Mouse (Mus musculus): ENCODE data around the gene Bach1.
"Not testable (repeated sequence)": the region's sequence is repeated elsewhere in the genome, so short reads cannot be mapped to it uniquely, and the experiment has no call there.

Bach1 gene

GRCm38 (mm10) chr16:87680912-87681634 lies 17.7 kb upstream of the Bach1 start:
- in situ Hi-C loops (cut with MboI, MseI): no loop called here

DNA sequence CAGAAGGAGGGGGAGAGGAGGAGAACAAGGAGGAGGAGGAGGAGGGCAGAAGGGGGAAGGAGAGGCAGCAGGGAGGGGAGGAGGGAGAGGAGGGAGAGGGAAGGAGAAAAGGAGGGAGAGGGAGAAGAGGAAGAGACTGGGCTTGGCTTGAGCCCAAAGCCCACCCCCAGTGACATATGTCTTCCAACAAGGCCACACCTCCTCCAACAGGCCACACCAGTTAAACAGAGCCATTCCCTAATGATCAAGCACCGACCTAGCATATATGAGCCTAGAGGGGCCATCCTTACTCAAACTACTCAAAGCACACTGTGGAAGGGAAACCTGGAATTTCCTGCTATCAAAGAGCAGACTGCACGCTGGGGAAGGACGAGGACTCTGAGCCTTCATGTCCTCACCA lies 16.9 kb upstream of the Bach1 start:
- in situ Hi-C loops (cut with MboI, MseI): no loop called here

DNA sequence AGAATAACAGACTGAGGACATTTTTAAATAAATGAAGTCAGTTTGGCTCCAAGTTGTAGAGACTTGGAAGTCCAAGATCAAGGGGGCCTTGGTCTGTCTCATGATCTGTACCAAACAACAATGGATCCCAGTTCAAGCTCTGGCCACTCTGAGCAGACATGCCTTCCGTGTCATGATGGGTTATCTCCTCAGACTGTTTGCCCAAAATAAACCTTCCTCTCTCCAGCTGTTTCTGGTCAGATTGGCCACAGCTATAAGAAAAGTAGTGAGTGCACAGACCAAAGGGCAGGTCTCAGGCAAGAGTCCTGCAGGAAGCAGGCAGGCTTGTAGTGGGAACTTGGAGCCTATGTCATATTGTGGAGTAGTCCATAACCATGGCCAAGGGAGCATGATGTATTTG lies 12.3 kb upstream of the Bach1 start:
- in situ Hi-C loops (cut with MboI, MseI): no loop called here

GRCm38 (mm10) chr16:87687346-87687745 lies 11.4 kb upstream of the Bach1 start:
- in situ Hi-C loops (cut with MboI, MseI): no loop called here

DNA sequence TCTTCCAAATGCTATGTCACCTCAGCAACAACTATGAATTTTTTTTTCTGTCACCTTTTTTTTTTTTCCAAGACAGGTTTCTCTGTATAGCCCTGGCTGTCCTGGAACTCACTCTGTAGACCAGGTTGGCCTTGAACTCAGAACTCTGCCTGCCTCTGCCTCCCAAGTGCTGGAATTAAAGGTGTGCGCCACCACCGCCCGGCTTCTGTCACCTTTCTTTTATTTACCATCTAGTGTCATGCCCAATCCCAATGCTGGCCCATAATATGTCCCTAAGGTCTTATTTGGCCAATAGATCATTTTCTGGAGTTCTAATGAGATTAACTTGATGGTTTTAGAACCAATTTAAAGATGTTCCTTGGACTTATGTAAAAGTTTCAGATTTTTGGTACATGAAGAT lies 10.4 kb upstream of the Bach1 start:
- in situ Hi-C loops (cut with MboI, MseI): not testable (repeated sequence)

GRCm38 (mm10) chr16:87688823-87689222 lies 9.9 kb upstream of the Bach1 start:
- in situ Hi-C loops (cut with MboI, MseI): not testable (repeated sequence)

DNA sequence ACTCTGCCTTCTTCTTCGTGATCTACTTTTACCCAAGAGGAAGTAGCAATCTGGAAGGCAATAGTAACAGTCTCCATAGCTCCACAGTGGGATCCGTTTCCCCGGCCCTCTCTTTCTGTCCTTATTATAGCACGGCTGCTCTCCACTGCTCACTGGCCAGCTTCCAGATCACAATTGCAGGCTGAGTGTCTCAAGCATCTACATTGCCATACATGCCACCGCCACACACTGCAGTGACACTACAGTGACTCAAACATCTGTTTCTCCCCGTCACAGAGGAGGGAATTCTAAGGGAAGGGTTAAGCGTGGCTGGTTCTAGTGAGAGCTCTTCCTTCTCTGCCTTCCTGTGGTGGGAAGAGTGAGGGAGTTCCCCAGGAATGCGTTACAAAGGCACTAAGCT lies 9.5 kb upstream of the Bach1 start:
- in situ Hi-C loops (cut with MboI, MseI): no loop called here

DNA sequence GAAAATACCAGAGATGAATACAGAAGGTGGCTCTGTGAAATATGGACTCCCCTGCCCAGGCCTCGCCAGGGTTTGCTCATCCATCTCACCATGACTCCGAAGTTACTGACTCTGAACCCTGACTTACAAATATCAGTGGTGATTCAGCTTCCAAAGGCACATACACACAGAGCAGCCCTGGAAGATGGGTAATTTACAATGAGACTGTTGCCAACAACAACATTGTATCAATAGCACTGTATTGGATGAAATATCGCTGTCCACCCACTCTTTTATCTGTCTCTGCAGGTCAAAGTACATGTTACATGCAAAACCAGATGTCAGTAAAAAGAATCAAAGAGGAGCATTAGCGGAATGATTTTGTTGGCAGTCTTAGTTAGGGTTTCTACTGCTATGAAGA lies 8.2 kb upstream of the Bach1 start:
- in situ Hi-C loops (cut with MboI, MseI): no loop called here

- in situ Hi-C loops (cut with MboI, MseI): no loop called here
Measured at GRCm38 (mm10) chr16:87691102-87691501, 7.6 kb upstream of the Bach1 start.

- in situ Hi-C loops (cut with MboI, MseI): no loop called here
Measured at GRCm38 (mm10) chr16:87692591-87692990, 6.2 kb upstream of the Bach1 start.

- in situ Hi-C loops (cut with MboI, MseI): loop anchor here (5.0 kb wide), 1 partner anchor 36 kb away; no protein-coding TSS in a partner anchor
Measured at GRCm38 (mm10) chr16:87697707-87698365, 909 bp upstream of the Bach1 start.

GRCm38 (mm10) chr16:87699306-87699692 lies 554 bp downstream of the Bach1 start:
- in situ Hi-C loops (cut with MboI, MseI): loop anchor here (5.0 kb wide), 1 partner anchor 37 kb away; no protein-coding TSS in a partner anchor

DNA sequence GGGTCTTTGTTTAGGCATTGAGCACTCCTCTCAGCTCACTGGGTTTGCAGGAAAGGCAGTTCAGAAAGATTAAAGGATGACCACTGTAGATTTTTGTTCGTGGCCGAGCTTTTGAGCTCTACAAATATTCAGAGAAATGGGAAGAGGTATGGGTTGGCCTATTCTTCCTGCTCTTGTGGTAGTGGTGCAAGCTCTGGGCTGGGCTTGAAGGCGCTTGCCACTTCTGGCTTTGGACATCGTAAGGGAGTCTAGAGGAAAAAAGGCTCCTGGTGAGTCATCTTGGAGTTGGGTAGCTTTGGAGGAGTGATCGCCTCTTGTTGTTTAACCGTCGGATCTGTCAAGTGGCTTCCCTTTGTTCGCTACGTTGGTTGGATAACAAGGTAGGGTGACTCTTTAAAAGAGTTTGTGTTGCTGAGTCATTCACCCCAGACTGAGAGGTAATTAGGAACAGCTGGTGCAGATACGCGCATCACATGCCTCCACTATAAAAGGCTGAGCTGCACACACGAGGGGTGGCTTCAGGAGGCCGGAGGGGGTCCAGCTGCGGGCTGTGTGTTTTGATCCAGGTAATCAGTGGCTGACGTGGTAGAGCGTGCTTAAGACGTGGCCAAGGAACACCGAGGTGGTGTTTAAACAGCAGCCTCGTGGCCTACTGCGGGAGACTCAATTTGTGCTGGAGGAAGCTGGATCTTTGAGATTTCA lies 1.1 kb downstream of the Bach1 start:
- in situ Hi-C loops (cut with MboI, MseI): loop anchor here (5.0 kb wide), 1 partner anchor 38 kb away; no protein-coding TSS in a partner anchor

DNA sequence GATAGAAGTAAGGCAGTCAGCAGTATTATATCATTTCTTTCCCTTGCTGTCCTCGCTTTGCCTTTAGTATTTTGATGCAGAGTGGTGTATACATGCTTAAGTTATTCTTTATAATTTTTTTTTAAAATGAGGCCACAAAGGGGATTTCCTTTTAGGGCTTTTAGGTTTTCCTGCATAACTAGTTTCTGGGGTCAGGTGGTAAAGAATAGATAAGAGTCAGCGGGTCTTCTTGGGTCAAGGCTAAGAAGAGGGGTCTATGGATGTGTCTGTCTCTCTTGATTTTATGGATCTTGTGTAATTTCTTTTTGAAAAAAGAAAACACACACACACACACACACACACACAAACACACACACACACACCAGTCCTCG lies 1.6 kb downstream of the Bach1 start:
- in situ Hi-C loops (cut with MboI, MseI): no loop called here

- in situ Hi-C loops (cut with MboI, MseI): no loop called here
Measured at GRCm38 (mm10) chr16:87701891-87702290, 3.1 kb downstream of the Bach1 start.

GRCm38 (mm10) chr16:87702881-87703280 lies 4.1 kb downstream of the Bach1 start:
- in situ Hi-C loops (cut with MboI, MseI): no loop called here

DNA sequence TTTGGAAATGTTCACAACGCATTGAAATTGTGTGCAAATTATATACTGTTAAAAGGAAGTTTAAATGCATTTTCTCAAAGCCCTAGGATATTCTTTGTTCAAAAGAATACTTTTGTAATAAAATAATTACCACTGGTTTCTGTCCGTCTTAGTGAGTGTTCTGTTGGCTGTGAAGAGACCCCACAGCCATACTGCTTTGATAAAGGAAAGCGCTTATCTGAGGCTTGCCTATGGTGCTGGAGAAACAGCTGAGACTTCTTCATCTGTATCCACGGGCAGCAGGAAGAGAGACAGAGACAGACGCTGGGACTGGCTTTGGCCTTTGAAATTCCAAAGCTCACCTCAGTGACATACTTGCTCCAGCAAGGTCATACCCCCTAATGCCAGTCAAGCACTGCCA lies 5.5 kb downstream of the Bach1 start:
- in situ Hi-C loops (cut with MboI, MseI): no loop called here

- in situ Hi-C loops (cut with MboI, MseI): no loop called here
Measured at GRCm38 (mm10) chr16:87705892-87706589, 7.3 kb downstream of the Bach1 start.

- in situ Hi-C loops (cut with MboI, MseI): no loop called here
Measured at GRCm38 (mm10) chr16:87707335-87707734, 8.6 kb downstream of the Bach1 start.

- in situ Hi-C loops (cut with MboI, MseI): no loop called here
Measured at GRCm38 (mm10) chr16:87708570-87708969, 9.8 kb downstream of the Bach1 start.

DNA sequence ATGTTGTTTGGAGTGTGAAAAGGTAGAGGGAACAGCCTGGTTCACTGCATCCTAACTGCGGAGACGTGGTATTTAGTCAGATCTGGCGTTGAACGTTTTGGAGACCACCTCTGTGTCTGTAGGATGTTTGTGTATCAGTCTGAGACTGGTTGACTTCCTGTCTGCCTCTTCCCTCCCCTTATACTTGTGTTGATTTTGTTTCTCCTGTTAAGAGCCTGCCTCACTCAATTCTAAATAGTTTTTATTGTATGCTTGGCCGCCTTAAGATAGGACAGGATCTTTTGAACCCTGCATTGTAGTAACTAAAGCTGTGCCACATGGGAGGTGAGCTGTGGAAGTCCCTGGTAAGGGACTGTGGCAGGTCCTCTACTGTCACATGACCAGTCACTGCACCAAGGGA lies 10.4 kb downstream of the Bach1 start:
- in situ Hi-C loops (cut with MboI, MseI): no loop called here

- in situ Hi-C loops (cut with MboI, MseI): loop anchor here (10.0 kb wide), 1 partner anchor 65 kb away; no protein-coding TSS in a partner anchor
Measured at GRCm38 (mm10) chr16:87709971-87710370, 11.2 kb downstream of the Bach1 start.

Measured in T-helper 1 cell (primary cell).